ENCODE assay signal across 8 mouse cellular contexts in the genomic region with DNA sequence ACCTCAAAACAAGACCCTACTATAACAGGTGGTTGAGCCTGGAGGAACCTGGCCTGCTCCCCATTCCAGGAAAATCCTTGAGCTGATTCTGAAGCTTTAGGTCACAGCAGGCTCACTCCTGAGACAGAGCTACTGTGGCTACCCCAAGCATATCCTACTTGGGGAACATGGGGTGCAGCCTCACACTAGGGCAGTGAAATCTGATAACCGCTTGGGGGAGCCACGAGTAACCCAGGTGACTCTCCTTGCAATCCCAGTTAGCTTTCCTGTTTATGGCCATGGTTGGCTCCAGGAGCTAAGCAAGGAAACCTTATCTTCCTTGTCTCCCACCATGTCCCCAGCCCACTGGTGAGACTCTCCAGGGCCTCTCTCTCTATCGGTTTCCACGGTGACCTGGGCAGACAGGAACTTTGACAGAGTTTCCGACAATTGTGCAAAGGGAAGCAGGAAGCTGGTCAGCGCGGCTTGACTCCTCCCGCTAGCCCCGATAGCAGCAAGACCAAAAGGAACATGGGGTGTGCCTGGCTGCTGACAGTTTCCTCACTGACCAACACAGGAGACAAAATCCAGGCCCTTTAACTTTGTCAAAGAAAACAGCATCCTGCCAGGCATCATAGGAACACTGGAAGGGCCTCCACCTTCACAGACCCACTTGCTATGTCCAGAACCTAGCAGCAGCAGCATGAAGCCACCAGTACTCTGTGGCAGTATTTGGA. TPM values are rescaled to one million over a fixed set of nuclear protein-coding genes. Genes with fewer than 3 reads are reported as not detected.
DNase-seq lines count a peak whose midpoint lies in the region; ATAC-seq and TF ChIP-seq lines count a peak whose summit lies in the region.

No protein-coding gene starts in this region.

- ATAC-seq in intestine, embryonic 16.5 days = peak; percentile 40

- H3K36me3 ChIP-seq in intestine, embryonic 16.5 days (ENCODE audit: control insufficient read depth, insufficient read depth, low read length) = peaks cover 45% of the 10 kb centered on the region
- H3K36me3 ChIP-seq in thymus, adult 2 months (ENCODE audit: control insufficient read depth, insufficient read depth, low read length) = peaks cover 98% of the 10 kb centered on the region

- no peak overlapping the region for H3K9ac ChIP-seq in intestine, embryonic 16.5 days (ENCODE audit: low read depth, low read length)

- no peak for TF ChIP-seq POLR2A in olfactory bulb, adult 2 months (IDR thresholded peaks at IDR 0.05; ENCODE audit: insufficient read depth, low read depth, low read length)
- TF ChIP-seq POLR2A in thymus, adult 2 months (IDR thresholded peaks at IDR 0.05; ENCODE audit: control insufficient read depth, extremely low read depth, insufficient read depth, low read length, poor library complexity) = no peak

- DNase-seq in embryo, embryonic 10 days (ENCODE audit: low spot score) = peak; percentile 57
- no peak for DNase-seq in embryo, embryonic 9.5 days (ENCODE audit: extremely low spot score)
- DNase-seq in heart, adult 11 months = peak; percentile 100
- DNase-seq in lung, adult 18-20 months = peak; percentile 90 to 92
- no peak for DNase-seq in thymus, adult 2 months
- no peak for DNase-seq in testis, postnatal 14 days (ENCODE audit: low spot score)

- no peak overlapping the region for H3K4me3 ChIP-seq in intestine, embryonic 16.5 days (ENCODE audit: low read length)
- H3K4me3 ChIP-seq in olfactory bulb, adult 2 months (ENCODE audit: insufficient read depth, low read depth, low read length) = no peak overlapping the region
- H3K4me3 ChIP-seq in thymus, adult 2 months (ENCODE audit: control insufficient read depth, insufficient read depth, low read length) = no peak overlapping the region

- H3K27me3 ChIP-seq in intestine, embryonic 16.5 days (replicated peaks; ENCODE audit: control insufficient read depth, insufficient read depth, low read length) = no peaks in the 10 kb centered on the region
- H3K27me3 ChIP-seq in thymus, adult 2 months (ENCODE audit: control insufficient read depth, insufficient read depth, low read length) = no peaks in the 10 kb centered on the region

- H3K4me1 ChIP-seq in intestine, embryonic 16.5 days (ENCODE audit: control insufficient read depth, insufficient read depth, low read length) = 0 out of 2 replicates have a peak, but pooled peaks cover 6% of the 10 kb centered on the region
- peaks cover 12% of the 10 kb centered on the region for H3K4me1 ChIP-seq in olfactory bulb, adult 2 months (ENCODE audit: control insufficient read depth, insufficient read depth, low read length)
- H3K4me1 ChIP-seq in thymus, adult 2 months (replicated peaks; ENCODE audit: control insufficient read depth, insufficient read depth, low read length) = no peaks in the 10 kb centered on the region

- no peak overlapping the region for H3K4me2 ChIP-seq in intestine, embryonic 16.5 days (ENCODE audit: low read depth, low read length)

- H3K9me3 ChIP-seq in intestine, embryonic 16.5 days (ENCODE audit: control insufficient read depth, low read length) = no peaks in the 10 kb centered on the region

- 31% methylated on average over 9 of the region's 9 CpGs for WGBS in intestine, embryonic 16.5 days
- WGBS in olfactory bulb, adult 2 months = 48% methylated on average over 9 of the region's 9 CpGs
- 82% methylated on average over 9 of the region's 9 CpGs for WGBS in thymus, adult 2 months

- peak overlapping the region; percentile 35 for H3K27ac ChIP-seq in intestine, embryonic 16.5 days (ENCODE audit: low read length)
- peak overlapping the region; percentile 42; the same call in 1 of the 2 replicates for H3K27ac ChIP-seq in olfactory bulb, adult 2 months (ENCODE audit: insufficient read depth, low read depth, low read length)
- H3K27ac ChIP-seq in thymus, adult 2 months (ENCODE audit: control insufficient read depth, insufficient read depth, low read length) = no peak overlapping the region

- no peak for TF ChIP-seq CTCF in olfactory bulb, adult 2 months (IDR thresholded peaks at IDR 0.05; ENCODE audit: insufficient read depth, low read depth, low read length)
- TF ChIP-seq CTCF in thymus, adult 2 months (IDR thresholded peaks at IDR 0.05; ENCODE audit: borderline replicate concordance, control insufficient read depth, extremely low read depth, insufficient read depth, low read length, poor library complexity) = no peak

RNA-seq across cellular contexts. Expression of a gene that starts 29.9 kb away (rescaled TPM):
- 19.1 and 20.4 TPM in 2 replicates for polyA plus RNA-seq in intestine, embryonic 16.5 days (2015; fragmentation: Nextera tagmentation; extraction: Ambion mirVana)
- 122 TPM in 1 of 2 replicates, not detected in the other for polyA plus RNA-seq in olfactory bulb, adult 2 months (2012; ENCODE audit: insufficient read depth, insufficient read length, low replicate concordance, missing spikeins)
- 129 and 147 TPM in 2 replicates for polyA plus RNA-seq in thymus, adult 2 months (2012; rRNA removed)

RNA-seq across cellular contexts. Expression of a gene that starts 41.5 kb away (rescaled TPM):
- polyA plus RNA-seq in intestine, embryonic 16.5 days (2015; fragmentation: Nextera tagmentation; extraction: Ambion mirVana) = 7.4 and 8.4 TPM in 2 replicates
- polyA plus RNA-seq in olfactory bulb, adult 2 months (2012; ENCODE audit: insufficient read depth, insufficient read length, low replicate concordance, missing spikeins) = 48.1 TPM in 1 of 2 replicates, not detected in the other
- polyA plus RNA-seq in thymus, adult 2 months (2012; rRNA removed) = 159 and 219 TPM in 2 replicates

Comparison
In these comparisons a context has a peak if more than half of its experiments do, and no peak if none do; other contexts are left out.
1. DNase-seq: peak in embryo, embryonic 10 days (single experiment), heart, adult 11 months (single experiment) and lung, adult 18-20 months (2 of 2); none in embryo, embryonic 9.5 days (single experiment), thymus, adult 2 months (single experiment) and testis, postnatal 14 days (single experiment).